Mouse (Mus musculus): Measurements from ENCODE around the gene Dcst1.

- peak; percentile 94 for TF ChIP-seq CTCF (conservative IDR thresholded peaks at IDR 0.05; ENCODE audit: low read length)
- no peak for TF ChIP-seq POU5F1 (IDR thresholded peaks at IDR 0.05; ENCODE audit: borderline replicate concordance, low read length)
These were observed 31.0 kb upstream of the Dcst1 start for GRCm38 (mm10) chr3:89395806-89396653.
